Comparison of ENCODE assay signal across 8 mouse cellular contexts in the genomic region with DNA sequence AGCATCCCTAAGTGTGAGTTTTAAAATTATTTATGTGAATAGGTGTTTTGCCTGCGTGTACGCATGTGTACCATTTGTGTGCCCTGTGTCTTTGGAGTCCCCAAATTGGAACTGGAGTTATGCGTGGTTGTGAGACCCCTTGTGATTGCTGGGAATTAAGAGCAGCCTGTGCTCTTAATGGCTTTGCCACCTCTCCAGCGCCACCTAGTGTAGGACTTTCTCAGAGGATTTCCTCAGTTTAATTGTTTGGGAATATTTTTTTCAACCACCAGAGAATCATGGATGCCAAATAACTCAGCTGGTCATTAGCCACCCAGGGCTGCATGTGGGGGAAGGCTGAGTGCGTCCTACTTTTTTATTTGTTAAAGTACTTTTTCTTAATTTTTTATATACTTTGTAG.
DNase-seq lines count a peak whose midpoint lies in the region; ATAC-seq and TF ChIP-seq lines count a peak whose summit lies in the region.

No protein-coding gene starts in this region.

- no peaks in the 10 kb centered on the region for H3K36me3 ChIP-seq in heart, embryonic 10.5 days
- no peaks in the 10 kb centered on the region for H3K36me3 ChIP-seq in thymus, adult 2 months (ENCODE audit: control insufficient read depth, insufficient read depth, low read length)
- H3K36me3 ChIP-seq in liver, embryonic 14.5 days (replicated peaks; ENCODE audit: control insufficient read depth, insufficient read depth, low read depth), result no peaks in the 10 kb centered on the region

- no peak overlapping the region for H3K4me2 ChIP-seq in liver, embryonic 14.5 days (ENCODE audit: low read depth)

- H3K27me3 ChIP-seq in heart, embryonic 10.5 days (ENCODE audit: insufficient read depth, poor library complexity, severe bottlenecking), result no peaks in the 10 kb centered on the region
- H3K27me3 ChIP-seq in thymus, adult 2 months (ENCODE audit: control insufficient read depth, insufficient read depth, low read length), result no peaks in the 10 kb centered on the region
- no peaks in the 10 kb centered on the region for H3K27me3 ChIP-seq in cerebellum, adult 2 months (ENCODE audit: control insufficient read depth, insufficient read depth, low read length)
- H3K27me3 ChIP-seq in liver, embryonic 14.5 days (ENCODE audit: control insufficient read depth, insufficient read depth, low read length), result no peaks in the 10 kb centered on the region

- peak; percentile 52 for DNase-seq in heart, adult 8-10 months (ENCODE audit: low spot score)
- DNase-seq in heart, embryonic 10.5 days (ENCODE audit: low spot score), result no peak
- DNase-seq in thymus, adult 2 months, result peak; percentile 45
- no peak for DNase-seq in thymus, adult 18-20 months
- DNase-seq in cerebellum, adult 2 months, result peak; percentile 27 to 49
- DNase-seq in liver, embryonic 14.5 days (ENCODE audit: low read depth in 3 of 3, low spot score in 3 of 3), result peak in 2 of 3 experiments; percentile 2 to 4
- peak; percentile 57 for DNase-seq in thymus, postnatal 14 days

- WGBS in heart, embryonic 10.5 days, result 44% methylated on average over 5 of the region's 5 CpGs
- WGBS in thymus, adult 2 months, result 49% methylated on average over 5 of the region's 5 CpGs
- 50% methylated on average over 5 of the region's 5 CpGs for WGBS in cerebellum, adult 2 months
- 37% methylated on average over 5 of the region's 5 CpGs for WGBS in liver, embryonic 14.5 days (ENCODE audit: insufficient replicate concordance)

- TF ChIP-seq EP300 in liver, embryonic 14.5 days (IDR thresholded peaks at IDR 0.05; ENCODE audit: low read depth), result no peak

- no peaks in the 10 kb centered on the region for H3K9me3 ChIP-seq in heart, embryonic 10.5 days
- H3K9me3 ChIP-seq in liver, embryonic 14.5 days (ENCODE audit: control insufficient read depth, low read length), result no peaks in the 10 kb centered on the region

- H3K4me3 ChIP-seq in heart, embryonic 10.5 days, result no peak overlapping the region
- H3K4me3 ChIP-seq in thymus, adult 2 months (ENCODE audit: control insufficient read depth, insufficient read depth, low read length), result no peak overlapping the region
- no peak overlapping the region for H3K4me3 ChIP-seq in cerebellum, adult 2 months (replicated peaks; ENCODE audit: insufficient read depth, low read depth, low read length)
- no peak overlapping the region for H3K4me3 ChIP-seq in liver, embryonic 14.5 days (ENCODE audit: insufficient read depth in 1 of 2, low read depth in 2 of 2, low read length in 2 of 2)

- H3K27ac ChIP-seq in heart, embryonic 10.5 days, result no peak overlapping the region
- no peak overlapping the region for H3K27ac ChIP-seq in thymus, adult 2 months (ENCODE audit: control insufficient read depth, insufficient read depth, low read length)
- H3K27ac ChIP-seq in cerebellum, adult 2 months (ENCODE audit: insufficient read depth, low read length), result no peak overlapping the region
- H3K27ac ChIP-seq in liver, embryonic 14.5 days, result no peak overlapping the region

- no peaks in the 10 kb centered on the region for H3K4me1 ChIP-seq in heart, embryonic 10.5 days
- H3K4me1 ChIP-seq in thymus, adult 2 months (replicated peaks; ENCODE audit: control insufficient read depth, insufficient read depth, low read length), result no peaks in the 10 kb centered on the region
- peaks cover 2% of the 10 kb centered on the region; the same call in 1 of the 2 replicates for H3K4me1 ChIP-seq in cerebellum, adult 2 months (ENCODE audit: control insufficient read depth, insufficient read depth, low read length)
- H3K4me1 ChIP-seq in liver, embryonic 14.5 days (replicated peaks; ENCODE audit: control insufficient read depth in 2 of 2, insufficient read depth in 2 of 2, low read length in 1 of 2), result no peaks in the 10 kb centered on the region

- ATAC-seq in hematopoietic stem cell, adult 5-6 weeks (replicated peaks in 1 of 2; ENCODE audit: insufficient read depth in 1 of 2, low FRiP score in 2 of 2, low TSS enrichment in 1 of 2, low read depth in 1 of 2, poor library complexity in 2 of 2, severe bottlenecking in 2 of 2), result peak; percentile 36 to 40; a peak in 2 of 4 replicates
- ATAC-seq in liver, embryonic 14.5 days (ENCODE audit: insufficient read depth), result no peak

- no peak overlapping the region for H3K9ac ChIP-seq in liver, embryonic 14.5 days (replicated peaks)

- TF ChIP-seq POLR2A in thymus, adult 2 months (IDR thresholded peaks at IDR 0.05; ENCODE audit: control insufficient read depth, extremely low read depth, insufficient read depth, low read length, poor library complexity), result no peak
- TF ChIP-seq POLR2A in cerebellum, adult 2 months (IDR thresholded peaks at IDR 0.05; ENCODE audit: borderline replicate concordance, insufficient read depth, low read length), result no peak

- TF ChIP-seq CTCF in thymus, adult 2 months (IDR thresholded peaks at IDR 0.05; ENCODE audit: borderline replicate concordance, control insufficient read depth, extremely low read depth, insufficient read depth, low read length, poor library complexity), result no peak
- peak; percentile 49 for TF ChIP-seq CTCF in cerebellum, adult 2 months (IDR thresholded peaks at IDR 0.05; ENCODE audit: borderline replicate concordance, insufficient read depth, low read depth, low read length)
- TF ChIP-seq CTCF in liver, embryonic 14.5 days (IDR thresholded peaks at IDR 0.05; ENCODE audit: low read depth), result peak; percentile 53

Comparison
In these comparisons a context has a peak if more than half of its experiments do, and no peak if none do; other contexts are left out.
1. DNase-seq: peak in heart, adult 8-10 months (single experiment), thymus, adult 2 months (single experiment), cerebellum, adult 2 months (2 of 2), liver, embryonic 14.5 days (2 of 3) and thymus, postnatal 14 days (single experiment); none in heart, embryonic 10.5 days (single experiment) and thymus, adult 18-20 months (0 of 2).